Mouse (Mus musculus) lung, embryonic 16.5 days (tissue): Measurements from ENCODE around the gene Kctd8. TPM values are rescaled to one million over a fixed set of nuclear protein-coding genes. Genes with fewer than 3 reads are reported as not detected.

Source experiments
- microRNA-seq: library from miRNA; unstranded; fragments of <30 nt; microRNA quantifications from one replicate; pipeline ENCODE4, GENCODE M21; 2016
- polyA plus RNA-seq: library from polyadenylated mRNA; unstranded; fragments of >200 nt; fragmentation: Nextera tagmentation; extraction: Ambion mirVana; gene quantifications from 2 replicates; pipeline ENCODE4 v1.2.1, GENCODE M21; 2015

Kctd8 gene
- polyA plus RNA-seq, 1 experiment from 2014 or later: 3.3 TPM

Small RNA genes within 50 kb of the gene (microRNA-seq; reads per million reads assigned to microRNA genes)
- not detected for gene Gm24368

Other genes with a start within 250 kb of the Kctd8 start
- 0.60 and 0.68 TPM in 2 replicates for gene Yipf7, start 201.0 kb upstream of the Kctd8 start, polyA plus RNA-seq
- 30.9 and 33.0 TPM in 2 replicates for gene Guf1, start 215.2 kb upstream of the Kctd8 start, polyA plus RNA-seq